Mouse (Mus musculus): ENCODE measurements around the gene Spns2. TPM values are rescaled to one million over a fixed set of nuclear protein-coding genes. Genes with fewer than 3 reads are reported as not detected.

Gene Spns2
- polyA plus RNA-seq (2015; fragmentation: Nextera tagmentation; extraction: Ambion mirVana) = 1.9 and 2.4 TPM in 2 replicates

- H3K27me3 ChIP-seq (replicated peaks) = peaks cover 85% of the 10 kb centered on the region
- peak within 1 kb of the TSS; percentile 71 for H3K4me3 ChIP-seq
- ATAC-seq (ENCODE audit: extremely low read depth, insufficient number of reproducible peaks, low FRiP score, low TSS enrichment) = peak; percentile 84
- H3K4me2 ChIP-seq = peak within 1 kb of the TSS; percentile 90
- no peaks in the 10 kb centered on the region for H3K9me3 ChIP-seq
- 1% methylated on average over 30 of the region's 42 CpGs for WGBS
- peaks cover 45% of the 10 kb centered on the region for H3K4me1 ChIP-seq
- H3K27ac ChIP-seq (replicated peaks) = no peak within 1 kb of the TSS
- peak within 1 kb of the TSS; percentile 83 for H3K9ac ChIP-seq
- H3K36me3 ChIP-seq = no peaks in the 10 kb centered on the region
These were observed at the start of gene Spns2 for GRCm38 (mm10) chr11:72489881-72490301. TSS of gene Spns2 (minus strand) at chr11:72489904.

GRCm38 (mm10) chr11:72538811-72539210 lies 49.1 kb upstream of the Spns2 start:
- Histone ChIP-seq H3K9ac (no peak overlapping the region), H3K27ac (replicated peaks) (no peak overlapping the region), H3K4me2 (no peak overlapping the region), H3K36me3 (no peaks in the 10 kb centered on the region), H3K4me3 (no peak overlapping the region), H3K27me3 (replicated peaks) (no peaks in the 10 kb centered on the region), H3K4me1 (peaks cover 5% of the 10 kb centered on the region; the same call in 1 of the 2 replicates), H3K9me3 (0 out of 2 replicates have a peak, but pooled peaks cover 3% of the 10 kb centered on the region)
- ATAC-seq (ENCODE audit: extremely low read depth, insufficient number of reproducible peaks, low FRiP score, low TSS enrichment) = no peak
- 84% methylated on average over 7 of the region's 7 CpGs for WGBS

- WGBS = 55% methylated on average over 8 of the region's 8 CpGs
- Histone ChIP-seq H3K27ac (replicated peaks) (no peak overlapping the region), H3K9ac (no peak overlapping the region), H3K9me3 (0 out of 2 replicates have a peak, but pooled peaks cover 3% of the 10 kb centered on the region), H3K27me3 (replicated peaks) (no peaks in the 10 kb centered on the region), H3K4me2 (no peak overlapping the region), H3K36me3 (no peaks in the 10 kb centered on the region), H3K4me3 (no peak overlapping the region), H3K4me1 (peaks cover 5% of the 10 kb centered on the region; the same call in 1 of the 2 replicates)
- no peak for ATAC-seq (ENCODE audit: extremely low read depth, insufficient number of reproducible peaks, low FRiP score, low TSS enrichment)
These were observed 48.5 kb upstream of the Spns2 start for GRCm38 (mm10) chr11:72538037-72538755.

GRCm38 (mm10) chr11:72537503-72537902 lies 47.8 kb upstream of the Spns2 start:
- H3K4me1 ChIP-seq = peaks cover 5% of the 10 kb centered on the region; the same call in 1 of the 2 replicates
- ATAC-seq (ENCODE audit: extremely low read depth, insufficient number of reproducible peaks, low FRiP score, low TSS enrichment) = no peak
- H3K27me3 ChIP-seq (replicated peaks) = no peaks in the 10 kb centered on the region
- H3K4me2 ChIP-seq = no peak overlapping the region
- H3K4me3 ChIP-seq = no peak overlapping the region
- H3K27ac ChIP-seq (replicated peaks) = no peak overlapping the region
- 89% methylated on average over 2 of the region's 2 CpGs for WGBS
- 0 out of 2 replicates have a peak, but pooled peaks cover 3% of the 10 kb centered on the region for H3K9me3 ChIP-seq
- H3K9ac ChIP-seq = no peak overlapping the region
- H3K36me3 ChIP-seq = no peaks in the 10 kb centered on the region

GRCm38 (mm10) chr11:72535519-72535918 lies 45.8 kb upstream of the Spns2 start:
- 0 out of 2 replicates have a peak, but pooled peaks cover 3% of the 10 kb centered on the region for H3K9me3 ChIP-seq
- H3K9ac ChIP-seq = no peak overlapping the region
- no peaks in the 10 kb centered on the region for H3K27me3 ChIP-seq (replicated peaks)
- no peak overlapping the region for H3K27ac ChIP-seq (replicated peaks)
- H3K4me3 ChIP-seq = no peak overlapping the region
- ATAC-seq (ENCODE audit: extremely low read depth, insufficient number of reproducible peaks, low FRiP score, low TSS enrichment) = no peak
- 70% methylated on average over 3 of the region's 3 CpGs for WGBS
- no peaks in the 10 kb centered on the region for H3K36me3 ChIP-seq
- H3K4me1 ChIP-seq = peaks cover 5% of the 10 kb centered on the region; the same call in 1 of the 2 replicates
- no peak overlapping the region for H3K4me2 ChIP-seq

GRCm38 (mm10) chr11:72532890-72533289 lies 43.2 kb upstream of the Spns2 start:
- H3K9ac ChIP-seq = no peak overlapping the region
- H3K4me2 ChIP-seq = no peak overlapping the region
- 0 out of 2 replicates have a peak, but pooled peaks cover 3% of the 10 kb centered on the region for H3K9me3 ChIP-seq
- no peaks in the 10 kb centered on the region for H3K36me3 ChIP-seq
- 65% methylated on average over 3 of the region's 3 CpGs for WGBS
- no peak overlapping the region for H3K4me3 ChIP-seq
- no peak for ATAC-seq (ENCODE audit: extremely low read depth, insufficient number of reproducible peaks, low FRiP score, low TSS enrichment)
- H3K27ac ChIP-seq (replicated peaks) = no peak overlapping the region
- H3K4me1 ChIP-seq = no peaks in the 10 kb centered on the region
- peaks cover 14% of the 10 kb centered on the region for H3K27me3 ChIP-seq (replicated peaks)

- H3K4me2 ChIP-seq = no peak overlapping the region
These were observed 41.9 kb upstream of the Spns2 start for GRCm38 (mm10) chr11:72531632-72532031.

GRCm38 (mm10) chr11:72531144-72531543 lies 41.4 kb upstream of the Spns2 start:
- no peak for ATAC-seq (ENCODE audit: extremely low read depth, insufficient number of reproducible peaks, low FRiP score, low TSS enrichment)
- Histone ChIP-seq H3K4me1 (no peaks in the 10 kb centered on the region), H3K27ac (replicated peaks) (no peak overlapping the region), H3K9ac (no peak overlapping the region), H3K36me3 (no peaks in the 10 kb centered on the region), H3K4me3 (no peak overlapping the region), H3K27me3 (replicated peaks) (peaks cover 14% of the 10 kb centered on the region), H3K9me3 (0 out of 2 replicates have a peak, but pooled peaks cover 3% of the 10 kb centered on the region), H3K4me2 (no peak overlapping the region)
- WGBS = 74% methylated on average over 5 of the region's 5 CpGs

More at GRCm38 (mm10) chr11:72531632-72532031, 41.9 kb upstream of the Spns2 start:
- H3K27ac ChIP-seq (replicated peaks) = no peak overlapping the region
- H3K4me3 ChIP-seq = no peak overlapping the region
- H3K9ac ChIP-seq = no peak overlapping the region
- H3K27me3 ChIP-seq (replicated peaks) = peaks cover 14% of the 10 kb centered on the region
- no peaks in the 10 kb centered on the region for H3K4me1 ChIP-seq
- no peak for ATAC-seq (ENCODE audit: extremely low read depth, insufficient number of reproducible peaks, low FRiP score, low TSS enrichment)
- no peaks in the 10 kb centered on the region for H3K36me3 ChIP-seq
- 67% methylated on average over 1 of the region's 1 CpGs for WGBS
- 0 out of 2 replicates have a peak, but pooled peaks cover 3% of the 10 kb centered on the region for H3K9me3 ChIP-seq

- no peaks in the 10 kb centered on the region for H3K36me3 ChIP-seq
- H3K27ac ChIP-seq (replicated peaks) = no peak overlapping the region
- peaks cover 7% of the 10 kb centered on the region for H3K4me1 ChIP-seq
- H3K9ac ChIP-seq = no peak overlapping the region
- H3K4me2 ChIP-seq = no peak overlapping the region
- no peak overlapping the region for H3K4me3 ChIP-seq
- H3K27me3 ChIP-seq (replicated peaks) = peaks cover 14% of the 10 kb centered on the region
- H3K9me3 ChIP-seq = no peaks in the 10 kb centered on the region
- 73% methylated on average over 4 of the region's 4 CpGs for WGBS
- ATAC-seq (ENCODE audit: extremely low read depth, insufficient number of reproducible peaks, low FRiP score, low TSS enrichment) = no peak
These were observed 36.5 kb upstream of the Spns2 start for GRCm38 (mm10) chr11:72526190-72526589.

GRCm38 (mm10) chr11:72523711-72524110 lies 34.0 kb upstream of the Spns2 start:
- Histone ChIP-seq H3K4me3 (no peak overlapping the region), H3K27me3 (replicated peaks) (peaks cover 5% of the 10 kb centered on the region), H3K9ac (no peak overlapping the region), H3K9me3 (no peaks in the 10 kb centered on the region), H3K4me2 (no peak overlapping the region), H3K4me1 (peaks cover 7% of the 10 kb centered on the region), H3K36me3 (no peaks in the 10 kb centered on the region), H3K27ac (replicated peaks) (no peak overlapping the region)
- WGBS = 50% methylated on average over 4 of the region's 4 CpGs
- ATAC-seq (ENCODE audit: extremely low read depth, insufficient number of reproducible peaks, low FRiP score, low TSS enrichment) = no peak

GRCm38 (mm10) chr11:72522616-72523041 lies 32.9 kb upstream of the Spns2 start:
- H3K36me3 ChIP-seq = no peaks in the 10 kb centered on the region
- 55% methylated on average over 5 of the region's 5 CpGs for WGBS
- no peak overlapping the region for H3K27ac ChIP-seq (replicated peaks)
- no peaks in the 10 kb centered on the region for H3K9me3 ChIP-seq
- no peak overlapping the region for H3K9ac ChIP-seq
- H3K4me1 ChIP-seq = peaks cover 7% of the 10 kb centered on the region
- H3K4me3 ChIP-seq = no peak overlapping the region
- H3K27me3 ChIP-seq (replicated peaks) = no peaks in the 10 kb centered on the region
- no peak overlapping the region for H3K4me2 ChIP-seq
- ATAC-seq (ENCODE audit: extremely low read depth, insufficient number of reproducible peaks, low FRiP score, low TSS enrichment) = no peak
